Mouse (Mus musculus) MEL (cell line): ENCODE measurements around the gene Rcbtb2. TPM values are rescaled to one million over a fixed set of nuclear protein-coding genes. Genes with fewer than 3 reads are reported as not detected.
A peak's percentile ranks its signal among the peaks of the same experiment; 100 is the strongest.

Source experiments
- DNase-seq: peaks from one replicate; pipeline ENCODE4 v3.0.0; 2011; ENCODE audit warnings: low read depth, low spot score
- H3K27ac ChIP-seq: 2 replicates; pipeline ENCODE4 v1.5.1; 2012; ENCODE audit warnings: low read depth, mild to moderate bottlenecking, control low read depth, low read length, moderate library complexity; ENCODE audit not compliant: control insufficient read depth
- H3K27me3 ChIP-seq, 2 experiments: fragments of 150-350 bp in 1 of 2; sonication (generic) in 1 of 2; 2 replicates each; pipeline ENCODE4 v1.6.1; 2012; ENCODE audit warnings: low read length in 2 of 2, mild to moderate bottlenecking in 2 of 2, improper control_type of control experiment in 1 of 2, moderate library complexity in 1 of 2; ENCODE audit not compliant: insufficient read depth in 2 of 2, control insufficient read depth in 1 of 2
- H3K36me3 ChIP-seq, 2 experiments: 2 replicates each; pipeline ENCODE4 v1.6.1; 2012 to 2014; ENCODE audit warnings: low read length in 2 of 2, improper control_type of control experiment in 1 of 2, inconsistent platforms in 1 of 2, mild to moderate bottlenecking in 1 of 2; ENCODE audit not compliant: insufficient read depth in 2 of 2, control insufficient read depth in 1 of 2
- H3K4me1 ChIP-seq, 2 experiments: fragments of 150-350 bp in 1 of 2; sonication (generic) in 1 of 2; 2 replicates each; pipeline ENCODE4 v1.6.1; 2012; ENCODE audit warnings: low read length in 2 of 2, improper control_type of control experiment in 1 of 2, mild to moderate bottlenecking in 1 of 2; ENCODE audit not compliant: insufficient read depth in 2 of 2, control insufficient read depth in 1 of 2
- H3K4me3 ChIP-seq, 2 experiments: fragments of 150-350 bp in 1 of 2; sonication (generic) in 1 of 2; 2 replicates each; pipeline ENCODE4 v1.5.1; 2012; ENCODE audit warnings: low read depth in 2 of 2, low read length in 2 of 2, mild to moderate bottlenecking in 2 of 2, moderate library complexity in 2 of 2, control low read depth in 1 of 2, improper control_type of control experiment in 1 of 2; ENCODE audit not compliant: control insufficient read depth in 1 of 2, insufficient read depth in 1 of 2
- H3K79me2 ChIP-seq: 2 replicates; pipeline ENCODE4 v1.6.1; 2012; ENCODE audit warnings: mild to moderate bottlenecking, low read length, moderate library complexity; ENCODE audit not compliant: control insufficient read depth, poor library complexity, insufficient read depth
- H3K9ac ChIP-seq: 2 replicates; pipeline ENCODE4 v1.6.1; 2012; ENCODE audit warnings: low read depth, mild to moderate bottlenecking, control low read depth, low read length, moderate library complexity; ENCODE audit not compliant: control insufficient read depth, poor library complexity, severe bottlenecking
- H3K9me3 ChIP-seq: fragments of 150-350 bp; sonication (generic); replicated peaks from 2 replicates; pipeline ENCODE4 v1.6.1; 2012; ENCODE audit warnings: mild to moderate bottlenecking, low read length, improper control_type of control experiment, moderate library complexity; ENCODE audit not compliant: insufficient read depth
- CTCF ChIP-seq, 3 experiments: IDR thresholded peaks in 2 of 3; conservative IDR thresholded peaks in 1 of 3; 2 replicates each; pipeline ENCODE4 v1.5.1; 2011 to 2012; ENCODE audit warnings: low read length in 3 of 3, low read depth in 2 of 3, mild to moderate bottlenecking in 2 of 3, improper control_type of control experiment in 1 of 3, inconsistent platforms in 1 of 3, mixed read lengths in 1 of 3, moderate library complexity in 1 of 3; ENCODE audit not compliant: control insufficient read depth in 1 of 3, insufficient read depth in 1 of 3, poor library complexity in 1 of 3, severe bottlenecking in 1 of 3
- E2F4 ChIP-seq: IDR thresholded peaks from 2 replicates; pipeline ENCODE4 v1.6.1; 2011; ENCODE audit warnings: low read depth, low read length, improper control_type of control experiment, borderline replicate concordance
- ETS1 ChIP-seq: IDR thresholded peaks from 2 replicates; pipeline ENCODE4 v1.6.1; 2012; ENCODE audit warnings: low read depth, mild to moderate bottlenecking, inconsistent platforms, low read length, improper control_type of control experiment, moderate library complexity
- GABPA ChIP-seq: IDR thresholded peaks from 2 replicates; pipeline ENCODE4 v1.6.1; 2012; ENCODE audit warnings: low read depth, mild to moderate bottlenecking, inconsistent platforms, low read length, improper control_type of control experiment, moderate library complexity
- GATA1 ChIP-seq: IDR thresholded peaks from 2 replicates; pipeline ENCODE4 v1.6.1; 2011; ENCODE audit warnings: low read depth, low read length, improper control_type of control experiment
- JUND ChIP-seq: IDR thresholded peaks from 2 replicates; pipeline ENCODE4 v1.6.1; 2011; ENCODE audit warnings: low read depth, mild to moderate bottlenecking, improper control_type of control experiment, low read length
- KAT2A ChIP-seq: conservative IDR thresholded peaks from 2 replicates; pipeline ENCODE4 v1.6.1; 2012; ENCODE audit warnings: low read depth, low read length, improper control_type of control experiment, inconsistent platforms
- MAX ChIP-seq: IDR thresholded peaks from 2 replicates; pipeline ENCODE4 v1.6.1; 2011; ENCODE audit warnings: low read length, improper control_type of control experiment
- MAZ ChIP-seq: IDR thresholded peaks from 2 replicates; pipeline ENCODE4 v1.6.1; 2012; ENCODE audit warnings: low read depth, mild to moderate bottlenecking, inconsistent platforms, low read length, improper control_type of control experiment
- MYB ChIP-seq: IDR thresholded peaks from 2 replicates; pipeline ENCODE4 v1.6.1; 2011; ENCODE audit warnings: mild to moderate bottlenecking, low read depth, low read length, improper control_type of control experiment
- MYC ChIP-seq: IDR thresholded peaks from 2 replicates; pipeline ENCODE4 v1.6.1; 2011; ENCODE audit warnings: low read depth, mild to moderate bottlenecking, low read length, improper control_type of control experiment, moderate library complexity
- NELFE ChIP-seq: IDR thresholded peaks from 2 replicates; pipeline ENCODE4 v1.6.1; 2011; ENCODE audit warnings: low read depth, low read length, improper control_type of control experiment
- RAD21 ChIP-seq: IDR thresholded peaks from 2 replicates; pipeline ENCODE4 v1.6.1; 2011; ENCODE audit warnings: mild to moderate bottlenecking, low read depth, low read length, improper control_type of control experiment
- TBP ChIP-seq: IDR thresholded peaks from 2 replicates; pipeline ENCODE4 v1.8.0; 2011; ENCODE audit warnings: low read depth, low read length, improper control_type of control experiment
- ZC3H11A ChIP-seq: IDR thresholded peaks from 2 replicates; pipeline ENCODE4 v1.6.1; 2012; ENCODE audit warnings: low read depth, mild to moderate bottlenecking, inconsistent platforms, low read length, improper control_type of control experiment
- ZKSCAN1 ChIP-seq: IDR thresholded peaks from 2 replicates; pipeline ENCODE4 v1.6.1; 2012; ENCODE audit warnings: low read depth, mild to moderate bottlenecking, inconsistent platforms, low read length, improper control_type of control experiment, moderate library complexity
- ZMIZ1 ChIP-seq: IDR thresholded peaks from 2 replicates; pipeline ENCODE4 v1.6.1; 2012; ENCODE audit warnings: low read depth, mild to moderate bottlenecking, inconsistent platforms, low read length, improper control_type of control experiment, moderate library complexity
- polyA plus RNA-seq, 2 experiments: library from polyadenylated mRNA; stranded (reverse) in 1 of 2; unstranded in 1 of 2; fragments of >175 nt in 1 of 2; fragments of >200 nt in 1 of 2; gene quantifications; 2 replicates each; pipeline versions ENCODE4 v1.2.1 to v1.2.4; 2012; ENCODE audit warnings: low replicate concordance in 2 of 2, low read depth in 1 of 2; ENCODE audit not compliant: insufficient read length in 2 of 2, insufficient read depth in 1 of 2, missing spikeins in 1 of 2
- total RNA-seq: library from RNA; depleted of rRNA; stranded (reverse); fragments of 300-350 nt; gene quantifications from 2 replicates; pipeline ENCODE4 v1.2.3, GENCODE M21; 2012

Rcbtb2 gene
- total and polyA plus RNA-seq, 3 experiments: 8.6 to 13.8 TPM; not detected in 1

DNA sequence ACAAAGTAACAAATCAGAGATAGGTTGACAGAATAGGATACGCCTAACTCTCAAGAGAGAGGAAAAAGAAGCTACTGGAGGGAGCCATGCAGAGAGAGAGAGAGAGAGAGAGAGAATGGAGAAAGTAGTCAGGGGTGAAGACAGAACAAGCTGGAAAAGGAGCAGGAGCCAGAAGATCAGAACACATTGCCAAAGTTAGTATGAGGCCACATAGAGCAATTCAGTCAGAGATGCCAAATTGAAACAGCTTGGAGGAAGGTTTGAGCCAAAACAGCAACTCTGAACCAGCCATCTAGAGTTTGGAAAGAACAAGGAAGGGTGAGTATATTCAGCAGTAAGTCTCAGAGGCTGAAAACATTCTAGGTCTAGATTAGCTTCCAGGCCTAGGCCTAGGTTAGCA, 94.2 kb downstream of the Rcbtb2 start:
- no peak for DNase-seq

DNA sequence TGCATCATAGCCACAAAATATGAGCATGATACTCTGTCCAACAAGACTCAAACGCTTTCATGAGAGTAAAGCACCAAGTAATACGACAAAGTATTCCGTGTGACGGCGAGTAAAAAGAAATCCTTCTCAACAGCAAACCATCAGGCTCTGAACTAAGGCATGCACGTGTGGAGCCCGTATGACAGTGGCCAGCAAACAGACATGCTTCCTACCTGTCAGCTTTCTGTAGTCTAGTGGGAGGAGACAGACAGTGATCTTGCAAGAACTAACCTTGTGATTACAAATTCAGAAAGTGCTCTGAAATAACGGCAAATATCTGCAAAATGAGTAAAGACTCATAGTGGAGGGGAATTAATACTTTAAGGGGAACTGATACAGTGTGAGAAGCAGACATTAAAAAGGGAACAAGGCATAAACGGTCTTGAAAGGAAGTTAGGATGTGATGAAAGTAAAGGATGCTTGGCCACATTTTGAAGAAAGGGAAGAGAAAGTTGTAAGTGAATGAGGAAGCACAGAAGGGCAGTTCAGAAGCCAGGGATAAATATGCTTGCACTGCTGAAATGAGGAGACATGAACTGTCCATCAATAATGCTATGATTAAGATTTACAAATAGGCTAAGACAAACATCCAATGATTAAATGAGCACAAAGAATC, 99.6 kb downstream of the Rcbtb2 start:
- H3K79me2 ChIP-seq: no peaks in the 10 kb centered on the region
- TF ChIP-seq MAX: no peak
- TF ChIP-seq KAT2A: no peak
- TF ChIP-seq ZMIZ1: no peak
- TF ChIP-seq GABPA: no peak
- TF ChIP-seq MYB: no peak
- no peak for TF ChIP-seq ZKSCAN1
- no peak for TF ChIP-seq ETS1
- no peak for TF ChIP-seq CTCF (IDR thresholded peaks at IDR 0.05 in 2 of 3, conservative IDR thresholded peaks at IDR 0.05 in 1 of 3; ENCODE audit: control insufficient read depth in 1 of 3, insufficient read depth in 1 of 3, low read depth in 2 of 3, low read length in 3 of 3, poor library complexity in 1 of 3, severe bottlenecking in 1 of 3)
- TF ChIP-seq ZC3H11A: no peak
- TF ChIP-seq JUND: no peak
- no peak for TF ChIP-seq NELFE
- TF ChIP-seq MAZ: no peak
- TF ChIP-seq RAD21: no peak
- no peak for TF ChIP-seq GATA1
- no peaks in the 10 kb centered on the region for H3K36me3 ChIP-seq
- H3K9ac ChIP-seq: no peak overlapping the region
- no peaks in the 10 kb centered on the region for H3K9me3 ChIP-seq
- H3K27me3 ChIP-seq: no peaks in the 10 kb centered on the region
- H3K27ac ChIP-seq: no peak overlapping the region
- DNase-seq: peak; percentile 44
- H3K4me3 ChIP-seq: no peak overlapping the region
- H3K4me1 ChIP-seq: peaks cover 0 to 2% of the 10 kb centered on the region in 2 experiments; a peak in 1 of 4 replicates

More for the DNA sequence above, 94.2 kb downstream of the Rcbtb2 start:
- H3K9me3 ChIP-seq: no peaks in the 10 kb centered on the region
- H3K9ac ChIP-seq: no peak overlapping the region
- no peaks in the 10 kb centered on the region for H3K27me3 ChIP-seq
- no peak overlapping the region for H3K27ac ChIP-seq
- H3K36me3 ChIP-seq: no peaks in the 10 kb centered on the region
- no peak overlapping the region for H3K4me3 ChIP-seq
- no peak for TF ChIP-seq E2F4
- no peak for TF ChIP-seq ZKSCAN1
- no peak for TF ChIP-seq TBP
- no peak for TF ChIP-seq MYC
- H3K4me1 ChIP-seq: no peaks in the 10 kb centered on the region
- H3K79me2 ChIP-seq: no peaks in the 10 kb centered on the region
